Mouse (Mus musculus) macrophage (primary cell): ENCODE results near the gene Hnrnpul1. TPM values are rescaled to one million over a fixed set of nuclear protein-coding genes. Genes with fewer than 3 reads are reported as not detected.
A peak's percentile ranks its signal among the peaks of the same experiment; 100 is the strongest.

Experiments
- H3K27ac ChIP-seq: fragments of 350-480 bp; formaldehyde crosslinking; 2 replicates; pipeline ENCODE4 v1.9.0; 2021
- H3K36me3 ChIP-seq: fragments of 350-480 bp; formaldehyde crosslinking; 2 replicates; pipeline ENCODE4 v1.9.0; 2021; ENCODE audit errors: inconsistent target
- H3K4me3 ChIP-seq: fragments of 350-480 bp; formaldehyde crosslinking; 2 replicates; pipeline ENCODE4 v1.9.0; 2021; ENCODE audit errors: inconsistent target
- H3K79me2 ChIP-seq: fragments of 350-480 bp; formaldehyde crosslinking; 2 replicates; pipeline ENCODE4 v1.9.0; 2021; ENCODE audit errors: inconsistent target
- WGBS: methylation state at CpG from one replicate; pipeline ENCODE4 v1.1.7; 2026; ENCODE audit warnings: inconsistent platforms; ENCODE audit not compliant: missing documents; 5-methylcytosine and 5-hydroxymethylcytosine counted together
- polyA plus RNA-seq: library from polyadenylated mRNA; stranded (reverse); fragments of 250-400 nt; gene quantifications from 3 replicates; pipeline ENCODE4 v1.2.4, GENCODE M21; 2018; ENCODE audit warnings: inconsistent platforms

Gene Hnrnpul1
- polyA plus RNA-seq, 1 experiment from 2014 or later = 149 TPM

DNA sequence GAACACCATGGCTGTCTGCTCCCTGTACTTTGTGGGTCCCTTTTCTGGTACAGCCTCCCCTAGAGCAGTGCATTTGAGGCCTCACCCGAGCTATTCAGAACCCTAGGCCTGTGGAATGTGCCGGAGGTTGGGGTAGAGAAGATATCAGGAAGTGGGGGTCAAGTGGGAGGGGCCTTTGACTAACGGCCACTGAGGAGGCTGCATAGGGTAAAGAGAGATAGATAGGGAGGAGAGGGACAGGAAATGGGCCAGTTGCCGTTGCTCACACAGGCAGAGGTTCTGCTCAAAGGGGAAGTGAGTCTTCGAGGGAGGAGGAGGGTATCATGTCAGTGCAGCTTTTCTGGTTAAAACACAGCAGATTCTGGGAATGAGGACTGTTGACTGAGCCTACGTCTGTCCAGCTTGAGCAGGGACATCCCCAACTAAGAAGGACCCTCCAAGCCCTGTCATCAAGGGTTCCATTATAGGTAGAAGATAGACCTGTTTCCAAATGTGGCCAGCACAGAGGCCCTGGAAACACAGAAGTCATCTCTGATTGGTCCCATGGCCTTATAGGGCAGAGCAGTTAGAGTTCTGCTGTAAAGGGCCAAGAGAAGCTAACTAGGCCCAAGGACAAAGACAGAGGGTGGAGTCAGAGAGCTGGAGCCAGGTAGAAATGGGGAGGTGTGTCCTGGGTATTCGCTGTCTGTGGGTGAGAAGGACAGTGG lies 70.9 kb downstream of the Hnrnpul1 start:
- Histone ChIP-seq H3K36me3 (no peaks in the 10 kb centered on the region), H3K27ac (peak overlapping the region; percentile 93), H3K4me3 (peak overlapping the region; percentile 6; the same call in 1 of the 2 replicates), H3K79me2 (peaks cover 39% of the 10 kb centered on the region)
- WGBS = 9% methylated on average over 7 of the region's 7 CpGs

DNA sequence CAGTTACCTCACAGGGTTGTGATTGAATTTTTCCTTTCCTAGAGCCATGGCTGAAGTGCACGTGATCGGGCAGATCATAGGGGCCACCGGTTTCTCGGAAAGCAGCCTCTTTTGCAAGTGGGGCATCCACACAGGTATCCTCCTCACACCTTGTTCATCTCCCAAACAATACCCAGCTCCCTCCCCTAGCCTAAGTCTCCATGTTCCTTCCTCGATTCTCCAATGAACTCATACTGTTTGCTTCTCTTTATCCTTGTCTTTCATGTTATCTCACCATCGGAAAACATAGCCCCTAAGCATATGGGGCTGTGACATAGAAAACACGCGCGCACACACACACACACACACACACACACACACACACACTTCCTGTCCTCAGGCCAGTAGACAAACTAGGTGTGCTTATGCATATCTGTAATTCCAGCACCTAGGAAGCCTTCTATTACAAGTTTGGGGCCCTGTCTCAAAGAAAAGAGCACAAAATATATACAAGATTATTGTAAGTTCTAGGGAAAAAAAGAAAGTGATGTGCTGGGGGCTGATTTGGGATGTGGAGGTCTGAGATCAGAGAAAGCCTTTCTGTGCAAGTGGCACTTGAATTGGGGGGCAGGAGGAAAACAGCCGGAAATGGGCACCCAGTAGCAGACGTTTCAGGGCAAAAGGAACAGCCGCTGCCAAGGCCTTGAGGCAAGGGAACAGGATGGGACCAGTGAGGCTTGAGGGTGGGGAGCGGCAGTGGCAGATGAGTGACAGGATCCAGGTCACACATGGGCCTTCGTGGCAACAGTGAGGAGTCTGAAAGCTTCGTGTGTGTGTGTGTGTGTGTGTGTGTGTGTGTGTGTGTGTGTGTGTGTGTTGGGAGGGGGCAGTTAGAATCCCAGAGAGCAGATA lies 73.0 kb downstream of the Hnrnpul1 start:
- WGBS = 10% methylated on average over 13 of the region's 15 CpGs
- peaks cover 25% of the 10 kb centered on the region; the same call in 1 of the 2 replicates for H3K79me2 ChIP-seq
- peak overlapping the region; percentile 93 for H3K27ac ChIP-seq
- peak overlapping the region; percentile 66 for H3K4me3 ChIP-seq
- H3K36me3 ChIP-seq = no peaks in the 10 kb centered on the region

DNA sequence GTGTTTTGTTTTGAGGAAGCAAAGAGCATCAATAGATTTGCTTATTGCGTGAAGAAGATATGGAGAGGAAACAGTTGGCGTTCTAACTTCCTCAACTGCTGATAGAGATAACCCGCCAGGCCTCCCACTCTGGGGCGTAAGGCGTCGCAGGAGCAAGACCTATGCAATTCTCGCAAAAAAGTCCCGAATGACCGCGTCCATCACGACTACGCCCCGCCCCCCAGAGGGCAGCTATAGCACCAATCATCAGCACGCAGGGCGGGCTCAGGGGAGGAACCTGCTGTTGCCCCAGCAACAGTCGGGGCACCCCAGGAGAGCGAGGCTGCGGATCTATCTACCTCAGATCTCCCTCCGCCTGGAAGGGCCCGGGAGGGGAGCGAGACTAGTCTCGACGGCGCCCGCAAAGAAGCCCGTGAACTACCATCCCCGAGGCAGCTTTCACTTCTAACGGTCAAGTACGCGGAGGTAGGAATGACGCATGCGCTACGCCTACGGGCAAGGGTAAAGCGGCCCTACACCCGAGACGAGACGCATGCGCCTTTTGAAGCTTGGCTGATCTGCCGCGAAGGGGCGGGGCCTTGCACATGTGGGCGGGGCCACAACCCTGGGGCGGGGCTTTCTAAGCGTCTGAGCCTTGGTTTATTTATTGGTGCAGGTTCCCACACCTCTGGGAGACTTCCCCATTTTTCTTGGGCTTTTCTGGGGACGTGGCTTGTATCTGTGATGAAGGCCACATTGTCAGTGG lies 73.9 kb downstream of the Hnrnpul1 start, which contains the start of gene B9d2:
Gene B9d2, plus strand, starts transcription at position 267 of the 745 bp plus-strand sequence.
- under 1% methylated on average over 46 of the region's 46 CpGs for WGBS
- no peaks in the 10 kb centered on the region for H3K36me3 ChIP-seq
- peak within 1 kb of the TSS; percentile 93 for H3K27ac ChIP-seq
- peaks cover 22% of the 10 kb centered on the region; the same call in 1 of the 2 replicates for H3K79me2 ChIP-seq
- H3K4me3 ChIP-seq = peak within 1 kb of the TSS; percentile 66

DNA sequence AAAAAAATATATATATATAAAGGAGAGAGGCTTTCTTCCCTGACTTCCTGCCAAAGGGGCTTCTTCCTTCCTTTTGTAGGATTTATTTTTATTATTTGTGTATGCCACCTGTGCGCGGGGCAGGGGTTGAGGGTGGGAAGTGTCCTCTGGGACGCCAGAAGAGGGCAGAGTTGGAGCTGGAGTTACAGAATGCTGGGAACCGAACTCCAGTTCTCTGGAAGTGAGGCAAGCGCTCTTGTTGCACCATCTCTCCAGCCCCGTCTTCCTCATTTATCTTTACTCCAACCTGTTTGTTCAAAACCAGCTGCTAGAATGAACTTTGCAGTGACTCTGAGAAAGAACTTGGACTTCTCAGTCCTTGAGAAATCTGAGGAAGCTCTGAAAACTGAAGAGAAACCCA lies 74.6 kb downstream of the Hnrnpul1 start:
- peak overlapping the region; percentile 66 for H3K4me3 ChIP-seq
- H3K27ac ChIP-seq = peak overlapping the region; percentile 93
- WGBS = 0% methylated on average over 6 of the region's 6 CpGs
- no peaks in the 10 kb centered on the region for H3K36me3 ChIP-seq
- peaks cover 15% of the 10 kb centered on the region; the same call in 1 of the 2 replicates for H3K79me2 ChIP-seq

DNA sequence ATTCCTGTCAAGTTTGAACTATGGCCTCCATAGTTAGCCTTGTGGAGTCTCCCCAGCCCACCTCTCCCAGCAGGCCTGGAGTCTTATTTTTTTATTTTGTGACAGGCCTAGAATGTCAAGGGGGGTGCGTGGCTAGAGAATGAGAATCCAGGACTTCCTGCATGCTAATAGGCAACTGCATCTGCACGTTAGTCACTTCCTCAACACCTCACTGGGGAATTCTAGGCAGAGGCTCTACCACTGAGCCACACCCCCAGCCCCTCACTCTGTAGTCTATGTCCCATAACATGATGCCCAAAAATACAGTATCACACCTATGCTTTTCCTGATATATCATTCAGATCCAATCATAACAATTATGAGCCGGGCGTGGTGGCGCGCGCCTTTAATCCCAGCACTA lies 77.5 kb downstream of the Hnrnpul1 start:
- Histone ChIP-seq H3K4me3 (no peak overlapping the region), H3K79me2 (peaks cover 8% of the 10 kb centered on the region; the same call in 1 of the 2 replicates), H3K36me3 (no peaks in the 10 kb centered on the region), H3K27ac (no peak overlapping the region)
- 94% methylated on average over 7 of the region's 7 CpGs for WGBS

DNA sequence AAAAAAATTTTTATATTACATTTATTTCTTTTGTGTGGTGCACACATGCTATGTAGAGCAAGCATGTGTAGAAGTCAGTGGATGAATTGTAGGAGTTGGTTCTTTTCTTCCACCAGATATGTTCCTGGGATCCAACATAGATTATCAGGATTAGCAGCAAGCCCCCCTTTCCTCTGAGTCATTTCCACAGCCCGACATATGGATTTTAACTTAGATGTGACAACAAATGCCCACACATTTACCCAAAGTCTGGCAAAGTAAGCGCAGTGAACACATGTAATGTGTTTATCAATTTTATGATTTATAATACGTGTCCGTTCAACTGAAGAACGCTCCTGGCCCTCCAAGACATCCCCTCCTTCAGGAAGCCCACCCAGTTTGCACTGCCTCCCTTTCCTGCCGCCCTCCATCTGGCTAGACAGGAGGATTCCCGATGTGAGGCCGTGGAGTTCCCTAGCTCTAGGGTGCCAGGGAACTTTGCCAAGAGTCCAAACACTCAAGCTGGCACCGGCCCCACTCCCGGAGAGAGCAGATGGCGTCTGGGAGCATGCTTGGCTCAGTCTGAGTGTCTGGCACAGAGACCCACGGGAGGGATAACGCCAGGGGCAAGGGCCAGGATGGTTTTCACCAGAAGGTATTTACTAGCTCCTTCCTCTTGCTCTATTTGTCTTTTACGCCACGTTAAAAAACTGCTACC lies 78.3 kb downstream of the Hnrnpul1 start:
- H3K36me3 ChIP-seq = no peaks in the 10 kb centered on the region
- H3K27ac ChIP-seq = no peak overlapping the region
- H3K79me2 ChIP-seq = peaks cover under 1% of the 10 kb centered on the region; the same call in 1 of the 2 replicates
- 94% methylated on average over 15 of the region's 15 CpGs for WGBS
- no peak overlapping the region for H3K4me3 ChIP-seq

DNA sequence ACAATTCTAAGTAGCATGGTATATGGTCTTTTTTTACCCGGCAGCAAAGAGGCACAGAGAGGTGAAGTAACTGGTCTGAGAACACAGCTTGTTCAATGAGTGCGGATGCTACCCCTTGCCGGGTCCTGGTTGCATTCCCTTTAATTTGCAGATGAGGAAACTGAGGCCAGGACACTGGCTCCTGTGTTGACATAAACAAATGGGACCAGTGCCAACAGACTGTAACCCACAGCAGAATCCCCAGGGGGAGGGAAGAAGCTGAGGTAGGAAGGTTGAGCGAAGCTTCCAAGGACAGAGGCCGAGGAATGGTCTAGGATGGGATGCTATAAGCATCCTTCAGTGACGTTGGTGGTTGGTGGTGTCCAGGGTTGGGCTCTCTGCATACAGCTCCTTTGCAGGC lies 79.2 kb downstream of the Hnrnpul1 start:
- H3K79me2 ChIP-seq = no peaks in the 10 kb centered on the region
- no peaks in the 10 kb centered on the region for H3K36me3 ChIP-seq
- 77% methylated on average over 6 of the region's 6 CpGs for WGBS
- no peak overlapping the region for H3K27ac ChIP-seq
- no peak overlapping the region for H3K4me3 ChIP-seq

DNA sequence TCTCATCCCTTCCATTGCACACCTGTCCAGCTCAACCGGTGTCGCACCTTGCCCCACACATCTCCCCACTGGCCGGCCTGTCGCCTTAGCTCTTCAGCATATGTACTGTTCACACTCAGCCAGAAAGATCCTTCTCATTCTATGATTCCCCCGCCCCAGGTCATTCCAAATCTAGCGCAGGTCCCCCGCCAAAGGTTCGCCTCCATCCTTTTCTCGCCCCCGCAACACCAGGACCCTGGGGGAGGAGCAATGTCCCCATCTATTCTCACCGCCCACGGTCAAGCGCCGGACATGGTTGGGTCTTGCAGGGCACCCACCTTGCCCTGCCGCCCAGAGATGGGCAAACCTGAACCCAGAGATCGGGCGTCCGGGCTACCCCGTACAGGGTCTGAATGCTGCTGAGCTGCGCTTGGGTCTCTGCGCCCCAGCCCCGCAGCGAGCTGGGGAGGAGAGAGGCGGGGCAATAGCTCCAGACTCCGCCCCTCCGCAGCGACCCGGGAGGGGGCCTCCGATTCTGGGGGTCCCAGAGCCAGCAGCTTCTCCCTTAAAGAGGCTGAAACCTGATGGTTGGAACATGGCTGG lies 79.7 kb downstream of the Hnrnpul1 start, which contains the start of gene Tmem91:
Gene Tmem91, minus strand, starts transcription at position 448 of the 582 bp plus-strand sequence.
- WGBS = 4% methylated on average over 29 of the region's 29 CpGs
- Histone ChIP-seq H3K36me3 (no peaks in the 10 kb centered on the region), H3K79me2 (no peaks in the 10 kb centered on the region), H3K27ac (no peak within 1 kb of the TSS), H3K4me3 (no peak within 1 kb of the TSS)

DNA sequence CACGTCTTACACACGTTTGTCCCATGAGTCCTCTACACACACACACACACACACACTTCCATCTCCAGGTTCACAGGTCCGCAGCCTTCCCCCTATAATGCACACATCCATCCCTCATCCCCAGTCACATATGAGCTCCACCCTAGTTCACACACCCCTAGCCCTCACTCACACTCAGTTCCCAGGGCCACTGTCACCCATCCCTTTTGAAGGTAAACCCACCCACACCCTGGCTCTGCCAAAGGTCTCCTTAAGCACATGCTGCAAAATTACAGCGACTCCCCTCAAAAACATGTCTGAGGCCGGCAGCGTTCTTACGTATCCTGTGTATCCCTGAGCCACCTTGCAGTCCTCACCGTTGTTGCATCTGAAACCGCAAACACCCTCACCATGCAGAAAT lies 80.3 kb downstream of the Hnrnpul1 start:
- 20% methylated on average over 9 of the region's 9 CpGs for WGBS
- H3K36me3 ChIP-seq = no peaks in the 10 kb centered on the region
- H3K79me2 ChIP-seq = no peaks in the 10 kb centered on the region
- H3K27ac ChIP-seq = no peak overlapping the region
- no peak overlapping the region for H3K4me3 ChIP-seq

DNA sequence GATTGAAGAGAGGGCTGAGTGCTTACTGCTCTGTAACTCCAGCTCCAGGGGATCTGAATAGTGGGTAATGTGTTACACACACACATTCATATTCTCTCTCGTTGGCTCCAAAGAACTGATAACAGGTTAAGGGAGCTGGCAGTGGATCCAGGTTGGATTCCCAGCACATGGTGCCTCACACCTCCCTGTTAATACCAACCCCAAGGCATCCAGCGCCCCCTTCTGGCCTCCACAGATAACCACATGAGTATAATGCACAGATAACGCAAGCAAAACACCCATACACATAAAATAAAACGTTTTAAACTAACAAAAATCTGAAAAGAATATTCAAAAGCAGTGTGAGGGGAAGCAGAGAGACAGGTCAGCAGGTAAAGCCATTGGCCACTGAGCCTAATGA lies 82.1 kb downstream of the Hnrnpul1 start:
- WGBS = 73% methylated on average over 4 of the region's 4 CpGs
- Histone ChIP-seq H3K27ac (no peak overlapping the region), H3K4me3 (no peak overlapping the region), H3K79me2 (no peaks in the 10 kb centered on the region), H3K36me3 (peaks cover 11% of the 10 kb centered on the region; the same call in 1 of the 2 replicates)

DNA sequence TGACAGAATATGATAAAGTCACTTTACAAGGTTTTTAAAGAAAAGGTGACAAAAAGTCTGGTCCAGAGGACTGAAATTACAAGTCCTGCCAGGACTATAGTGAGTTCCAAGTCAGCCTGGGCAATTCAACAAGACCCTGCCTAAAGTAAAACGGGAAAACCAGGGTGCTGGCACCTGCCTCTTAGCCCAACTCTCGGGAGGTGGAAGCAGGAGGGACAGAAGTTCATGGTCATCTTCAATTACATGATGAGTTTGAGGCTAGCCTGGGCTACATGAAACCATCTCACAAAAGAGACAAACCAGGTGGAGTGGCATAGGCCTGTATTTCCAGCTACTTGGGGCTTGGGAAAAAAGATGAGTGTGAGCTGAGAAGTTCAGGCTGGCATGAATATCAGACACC lies 82.9 kb downstream of the Hnrnpul1 start:
- Histone ChIP-seq H3K79me2 (no peaks in the 10 kb centered on the region), H3K27ac (no peak overlapping the region), H3K36me3 (peaks cover 11% of the 10 kb centered on the region; the same call in 1 of the 2 replicates), H3K4me3 (no peak overlapping the region)
- WGBS = 78% methylated on average over 2 of the region's 2 CpGs
